In genomic region chr19:10690336-10690735, GRCm38 (mm10) we compare ENCODE assay signal across 8 mouse cellular contexts. TPM values are rescaled to one million over a fixed set of nuclear protein-coding genes. Genes with fewer than 3 reads are reported as not detected.
DNase-seq lines count a peak whose midpoint lies in the region; ATAC-seq and TF ChIP-seq lines count a peak whose summit lies in the region.

No protein-coding gene starts in this region.

- H3K27me3 ChIP-seq in liver, embryonic 12.5 days (replicated peaks), result no peaks in the 10 kb centered on the region

- intact Hi-C loops in left cerebral cortex, postnatal 4 days (cut with DNase I), result no loop called here

- no peak for TF ChIP-seq POLR2A in brain, embryonic 14.5 days (IDR thresholded peaks at IDR 0.05; ENCODE audit: borderline replicate concordance, extremely low read depth, insufficient read depth, insufficient read length, poor library complexity, severe bottlenecking)

- peak overlapping the region; percentile 79 for H3K4me3 ChIP-seq in liver, embryonic 12.5 days

- WGBS in liver, embryonic 12.5 days (ENCODE audit: insufficient replicate concordance), result 70% methylated on average over 3 of the region's 3 CpGs

- peak overlapping the region; percentile 82 for H3K4me2 ChIP-seq in liver, embryonic 12.5 days

- H3K27ac ChIP-seq in liver, embryonic 12.5 days, result peak overlapping the region; percentile 95

- no peak for TF ChIP-seq CTCF in brain, embryonic 14.5 days (IDR thresholded peaks at IDR 0.05; ENCODE audit: borderline replicate concordance, extremely low read depth, insufficient read depth, insufficient read length)

- H3K4me1 ChIP-seq in liver, embryonic 12.5 days, result peaks cover 73% of the 10 kb centered on the region

- no peak overlapping the region for H3K9ac ChIP-seq in liver, embryonic 12.5 days

- no peak for ATAC-seq in liver, embryonic 12.5 days

- no peaks in the 10 kb centered on the region for H3K9me3 ChIP-seq in liver, embryonic 12.5 days (replicated peaks)

- DNase-seq in cerebellum, postnatal 25 days, result peak; percentile 33 to 37
- DNase-seq in cerebellum, adult 11 months, result no peak
- DNase-seq in brain, embryonic 14.5 days (ENCODE audit: low read depth), result peak; percentile 17
- DNase-seq in heart, postnatal 4 days, result peak; percentile 54
- DNase-seq in frontal cortex, postnatal 25 days (ENCODE audit: low spot score in 2 of 2), result no peak
- no peak for DNase-seq in right cerebral cortex, postnatal 10 days (ENCODE audit: low spot score in 2 of 2)
- DNase-seq in left cerebral cortex, postnatal 4 days, result no peak

- peaks cover 3% of the 10 kb centered on the region; the same call in 1 of the 2 replicates for H3K36me3 ChIP-seq in liver, embryonic 12.5 days

RNA-seq across cellular contexts. Expression of gene Vps37c, which starts 1.8 kb away (rescaled TPM):
- polyA plus RNA-seq in brain, embryonic 14.5 days (2012; rRNA removed), result 28.5 and 29.0 TPM in 2 replicates
- total RNA-seq in heart, postnatal 4 days (2021), result 10 to 100 TPM; 26.1 to 27.9 TPM
- 14.5 and 14.8 TPM in 2 replicates for polyA plus RNA-seq in liver, embryonic 12.5 days (2016; fragmentation: Nextera tagmentation; extraction: Ambion mirVana)
- 10 to 100 TPM; 24.1 to 24.9 TPM for total RNA-seq in left cerebral cortex, postnatal 4 days (2021)

RNA-seq across cellular contexts. Expression of gene Pga5, which starts 12.5 kb away (rescaled TPM):
- polyA plus RNA-seq in brain, embryonic 14.5 days (2012; rRNA removed), result 0.07 TPM in 1 of 2 replicates, not detected in the other
- total RNA-seq in heart, postnatal 4 days (2021), result not detected
- polyA plus RNA-seq in liver, embryonic 12.5 days (2016; fragmentation: Nextera tagmentation; extraction: Ambion mirVana), result 0.08 TPM in 1 of 2 replicates, not detected in the other
- not detected for total RNA-seq in left cerebral cortex, postnatal 4 days (2021)

RNA-seq across cellular contexts. Expression of gene Cd5, which starts 48.5 kb away (rescaled TPM):
- polyA plus RNA-seq in brain, embryonic 14.5 days (2012; rRNA removed), result 0.16 and 0.20 TPM in 2 replicates
- under 1 TPM; 0.34 to 0.95 TPM for total RNA-seq in heart, postnatal 4 days (2021)
- polyA plus RNA-seq in liver, embryonic 12.5 days (2016; fragmentation: Nextera tagmentation; extraction: Ambion mirVana), result 0.24 TPM in 1 of 2 replicates, not detected in the other
- not detected for total RNA-seq in left cerebral cortex, postnatal 4 days (2021)

RNA-seq across cellular contexts. Expression of gene Vwce, which starts 56.3 kb away (rescaled TPM):
- polyA plus RNA-seq in brain, embryonic 14.5 days (2012; rRNA removed), result 1.1 TPM in 2 replicates
- total RNA-seq in heart, postnatal 4 days (2021), result under 1 TPM; 0.38 to 0.47 TPM
- 6.2 and 7.6 TPM in 2 replicates for polyA plus RNA-seq in liver, embryonic 12.5 days (2016; fragmentation: Nextera tagmentation; extraction: Ambion mirVana)
- 1 to 10 TPM; 1.3 to 1.8 TPM for total RNA-seq in left cerebral cortex, postnatal 4 days (2021)

Comparison
In these comparisons a context has a peak if more than half of its experiments do, and no peak if none do; other contexts are left out.
1. DNase-seq: peak in cerebellum, postnatal 25 days (2 of 2), brain, embryonic 14.5 days (single experiment) and heart, postnatal 4 days (single experiment); none in cerebellum, adult 11 months (single experiment), frontal cortex, postnatal 25 days (0 of 2), right cerebral cortex, postnatal 10 days (0 of 2) and left cerebral cortex, postnatal 4 days (single experiment).